Mouse (Mus musculus): ENCODE measurements around the gene Ncbp3.

The Ncbp3 gene

DNA sequence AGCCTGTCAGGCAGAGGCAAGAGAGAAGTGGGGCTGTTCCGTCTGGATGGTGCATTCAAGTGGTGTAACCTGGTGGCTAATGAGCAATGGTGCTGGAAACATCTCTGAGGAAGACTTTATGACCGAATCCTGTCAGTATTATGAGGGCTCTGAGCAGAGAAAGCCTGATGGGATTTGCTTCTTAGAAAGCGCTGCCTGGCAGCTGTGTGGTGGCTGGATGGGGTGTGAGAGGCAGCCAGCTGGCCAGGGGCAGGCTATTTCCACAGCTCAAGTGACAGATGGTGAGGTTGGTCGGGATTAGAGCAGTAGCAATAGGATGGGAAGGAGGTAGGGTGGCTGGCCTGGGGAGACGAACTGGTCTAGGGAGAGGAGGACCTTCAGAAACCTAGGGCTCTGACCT is 16.0 kb upstream of the Ncbp3 start:
- DNase-seq, result no peak

GRCm38 (mm10) chr11:73036077-73036476 is 11.5 kb upstream of the Ncbp3 start:
- no peak for DNase-seq

GRCm38 (mm10) chr11:73036889-73037288 is 10.7 kb upstream of the Ncbp3 start:
- DNase-seq, result no peak

- DNase-seq, result no peak
Measured at GRCm38 (mm10) chr11:73037691-73038090, 9.9 kb upstream of the Ncbp3 start.

GRCm38 (mm10) chr11:73039102-73039799 is 8.3 kb upstream of the Ncbp3 start:
- DNase-seq, result peak; percentile 87

DNA sequence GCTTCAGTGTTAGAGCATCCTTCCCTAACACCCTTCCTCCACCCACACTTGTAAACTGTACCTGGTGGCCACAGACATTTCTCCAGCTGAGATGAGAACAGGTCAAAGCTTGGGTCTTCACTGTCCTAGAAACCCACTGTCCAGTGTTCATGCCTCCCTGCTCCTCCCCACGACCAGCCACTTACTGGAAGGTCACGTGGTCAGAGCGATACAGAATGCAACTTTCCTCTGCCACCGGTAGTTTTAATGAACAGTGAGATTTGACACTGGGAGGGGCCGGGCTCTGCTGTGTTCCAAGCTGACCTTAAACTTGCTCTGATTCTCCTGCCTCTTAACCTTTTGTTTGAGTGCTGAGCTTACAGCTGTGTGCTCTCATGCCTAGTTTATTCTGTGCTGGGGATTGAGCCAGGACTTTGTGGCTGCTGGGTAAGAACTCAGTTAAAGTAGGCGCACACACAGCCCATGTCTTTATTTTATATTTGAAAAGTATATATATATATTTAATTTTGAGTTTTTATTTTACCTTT is 3.3 kb upstream of the Ncbp3 start:
- DNase-seq, result peak; percentile 54

DNA sequence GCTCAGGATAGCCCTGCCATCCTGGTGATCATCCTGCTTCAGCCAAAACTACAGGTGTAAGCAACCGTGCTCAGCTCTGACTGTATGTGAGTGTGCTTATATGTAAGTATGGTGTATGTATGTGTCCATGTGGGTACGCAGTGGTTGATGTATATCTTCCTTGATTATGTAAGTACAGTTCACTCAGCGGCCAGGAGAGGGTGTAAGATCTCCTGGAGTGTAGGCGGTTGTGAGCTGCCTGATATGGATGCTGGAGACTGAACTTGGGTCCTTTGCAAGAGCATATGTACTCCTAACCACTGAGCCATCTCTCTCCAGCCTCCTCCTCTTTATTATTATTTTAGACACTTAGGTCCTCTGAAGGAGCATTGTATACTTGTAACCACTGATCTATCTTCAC is 2.8 kb upstream of the Ncbp3 start:
- DNase-seq, result no peak

- no peak for DNase-seq
Measured at GRCm38 (mm10) chr11:73048030-73048876, 670 bp downstream of the Ncbp3 start.

- peak; percentile 86 for DNase-seq
Measured at GRCm38 (mm10) chr11:73049335-73049734, 1.8 kb downstream of the Ncbp3 start.

DNA sequence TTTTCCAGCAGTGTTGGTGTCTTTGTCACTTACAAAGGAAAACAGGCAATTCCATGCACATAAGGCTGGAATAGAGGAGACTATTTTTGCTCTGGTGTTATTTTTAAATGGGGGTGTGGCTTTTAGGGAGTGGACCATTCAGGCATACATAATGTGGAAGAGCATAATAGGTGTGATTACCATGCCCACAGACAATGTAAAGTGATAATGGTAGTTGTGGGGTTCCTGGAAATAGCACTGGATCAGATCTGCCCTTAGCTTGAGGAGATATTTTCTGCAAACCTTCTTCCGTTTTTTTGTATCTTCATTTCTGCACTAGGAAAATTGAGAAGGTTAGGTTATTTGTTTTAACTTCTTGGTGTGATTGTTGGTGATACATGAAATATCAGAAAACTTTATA is 5.2 kb downstream of the Ncbp3 start:
- DNase-seq, result no peak

- no peak for DNase-seq
Measured at GRCm38 (mm10) chr11:73057701-73058100, 10.1 kb downstream of the Ncbp3 start.

- DNase-seq, result no peak
Measured at GRCm38 (mm10) chr11:73059630-73060029, 12.0 kb downstream of the Ncbp3 start.

DNA sequence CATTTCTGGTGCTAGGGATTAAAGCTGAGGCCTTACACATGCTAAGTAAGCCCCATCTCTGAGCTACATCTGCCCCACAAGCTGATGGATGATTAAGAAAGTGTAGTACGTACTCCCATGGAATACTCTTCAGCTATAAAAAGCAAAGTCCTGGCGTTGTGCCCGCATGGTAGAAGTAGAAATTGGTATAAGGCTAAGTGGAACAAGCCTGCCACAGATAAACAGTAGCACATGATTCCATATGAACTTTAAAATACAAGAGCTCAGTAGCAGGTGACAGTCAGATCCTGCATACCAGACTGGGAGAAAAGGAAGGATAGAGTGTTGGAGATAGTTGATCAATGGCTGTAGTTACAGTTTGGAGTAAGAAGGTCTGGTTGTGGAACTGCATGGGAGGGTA is 13.8 kb downstream of the Ncbp3 start:
- no peak for DNase-seq

GRCm38 (mm10) chr11:73071839-73072238 is 24.3 kb downstream of the Ncbp3 start:
- DNase-seq, result peak; percentile 56

DNA sequence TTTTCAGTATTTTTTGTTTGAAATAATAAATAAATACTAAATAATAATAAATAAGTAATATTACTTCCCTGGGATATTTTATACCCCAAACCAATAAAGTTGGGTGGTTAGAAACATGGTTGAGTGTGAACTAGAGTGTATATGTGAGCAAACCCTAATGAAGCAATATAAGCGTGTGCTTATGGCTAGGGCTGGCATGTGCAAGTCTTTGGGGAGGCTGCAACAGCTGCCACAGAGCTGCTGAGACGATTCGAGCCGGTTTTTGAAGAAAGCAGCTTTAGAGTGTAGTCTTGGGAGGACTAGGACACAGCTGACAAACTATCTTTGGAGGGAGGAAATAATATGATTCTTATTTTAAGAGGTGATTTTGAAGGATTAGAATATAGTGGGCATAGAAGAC is 28.7 kb downstream of the Ncbp3 start:
- no peak for DNase-seq

GRCm38 (mm10) chr11:73076733-73077132 is 29.1 kb downstream of the Ncbp3 start:
- DNase-seq, result no peak

DNA sequence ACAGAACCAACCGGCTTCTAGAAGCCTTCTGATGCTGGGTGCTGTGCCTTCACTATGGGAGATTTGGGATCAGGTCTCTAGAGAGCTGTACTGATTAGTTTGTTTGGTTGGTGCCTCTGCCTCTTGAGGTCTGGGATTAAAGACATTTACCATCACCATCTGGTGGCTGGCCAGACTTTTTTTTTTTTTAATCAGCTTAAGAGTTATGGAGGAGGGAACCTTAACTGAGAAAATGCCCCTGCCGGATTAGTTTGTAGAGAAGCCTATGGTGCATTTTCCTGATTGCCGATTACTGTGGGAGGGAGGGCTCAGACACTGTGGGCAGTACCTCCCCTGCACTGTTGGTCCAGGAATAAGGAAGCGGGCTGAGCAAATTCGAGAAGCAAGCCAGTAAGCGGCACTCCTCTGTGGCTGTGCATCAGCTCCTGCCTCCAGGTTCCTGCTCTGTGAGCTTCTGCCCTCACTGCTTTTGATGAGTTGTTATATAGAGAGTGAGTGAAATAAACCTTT is 29.7 kb downstream of the Ncbp3 start:
- no peak for DNase-seq

- DNase-seq, result no peak
Measured at GRCm38 (mm10) chr11:73078615-73079014, 31.0 kb downstream of the Ncbp3 start.

DNA sequence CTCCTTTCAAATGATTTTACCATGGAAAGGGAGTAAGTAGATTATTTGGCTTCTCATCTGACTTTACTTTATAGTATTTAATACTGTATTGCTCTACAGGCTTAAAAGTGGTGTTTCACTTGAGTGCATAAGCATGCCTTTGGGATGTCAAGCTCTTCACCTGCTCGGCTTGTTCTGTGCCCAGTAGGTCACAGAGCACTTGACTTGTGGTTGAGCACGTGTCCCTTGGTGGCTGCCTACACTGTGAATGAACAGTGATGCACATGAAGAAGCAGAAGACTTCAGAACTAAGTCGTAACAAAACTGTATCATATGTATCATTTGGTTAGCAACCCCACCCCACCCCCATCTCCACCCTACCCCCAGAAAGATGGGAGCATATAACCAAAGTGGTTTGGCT is 32.7 kb downstream of the Ncbp3 start:
- no peak for DNase-seq

GRCm38 (mm10) chr11:73084303-73084702 is 36.7 kb downstream of the Ncbp3 start:
- DNase-seq, result no peak

DNA sequence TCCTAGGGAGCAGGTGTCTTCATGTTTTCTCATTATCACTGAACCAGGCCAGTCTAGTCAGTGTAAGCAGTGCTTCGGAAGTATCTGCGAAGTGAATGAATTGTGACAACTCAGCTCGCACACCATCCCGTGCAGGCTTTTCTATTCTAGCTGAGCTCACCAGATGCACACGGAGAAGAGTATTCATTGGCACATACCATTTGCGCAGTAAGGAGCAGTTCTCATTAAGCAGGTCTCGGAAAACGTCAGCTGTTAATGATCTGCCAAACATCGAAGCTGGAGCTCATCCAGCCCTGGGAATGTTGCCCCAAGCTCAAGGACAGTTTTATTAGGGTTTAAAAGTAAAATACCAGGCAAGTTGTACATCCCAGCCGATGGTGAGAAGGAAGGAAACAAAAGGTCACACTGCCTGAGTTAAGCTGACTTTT is 37.2 kb downstream of the Ncbp3 start:
- peak; percentile 40 for DNase-seq

GRCm38 (mm10) chr11:73085391-73085790 is 37.8 kb downstream of the Ncbp3 start:
- peak; percentile 22 for DNase-seq

- DNase-seq, result no peak
Measured at GRCm38 (mm10) chr11:73087700-73088480, 40.3 kb downstream of the Ncbp3 start.
